Comparison of ENCODE assay signal across 9 mouse cellular contexts in the genomic region with DNA sequence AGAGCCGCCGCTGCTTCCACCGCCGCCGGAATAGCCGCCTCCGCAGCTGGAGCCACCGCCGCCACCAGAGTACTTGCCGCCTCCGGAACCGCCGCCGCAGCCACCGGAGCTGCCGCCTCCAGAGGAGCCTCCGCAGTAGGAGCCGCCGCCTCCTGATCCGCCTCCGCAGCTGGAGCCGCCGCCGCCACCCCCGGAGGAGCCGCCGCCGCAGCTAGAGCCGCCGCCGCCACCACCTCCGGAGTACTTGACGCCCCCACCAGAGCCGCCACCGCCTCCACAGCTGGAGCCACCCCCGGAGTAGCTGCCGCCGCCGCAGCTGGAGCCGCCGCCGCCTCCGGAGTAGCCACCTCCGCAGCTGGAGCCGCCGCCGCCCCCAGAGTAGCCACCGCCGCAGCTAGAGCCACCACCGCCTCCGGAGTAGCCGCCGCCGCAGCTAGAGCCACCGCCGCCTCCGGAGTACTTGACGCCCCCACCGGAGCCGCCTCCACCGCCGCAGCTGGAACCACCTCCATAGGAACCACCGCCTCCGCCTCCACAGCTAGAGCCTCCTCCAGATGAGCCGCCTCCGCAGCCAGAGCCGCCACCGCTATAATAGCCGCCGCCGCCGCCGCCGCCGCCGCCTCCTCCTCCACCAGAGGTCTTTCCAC. TPM values are rescaled to one million over a fixed set of nuclear protein-coding genes. Genes with fewer than 3 reads are reported as not detected.
DNase-seq lines count a peak whose midpoint lies in the region; ATAC-seq and TF ChIP-seq lines count a peak whose summit lies in the region.
"Had no signal": no experiment of that assay in that cellular context is flagged by ENCODE, and none has a peak within 500 bp of the region (broad histone marks: within the 10 kb centered on the region; RNA-seq: fewer than 3 reads in every experiment).

No protein-coding gene starts in this region.

- peak overlapping the region; percentile 64 for H3K9ac ChIP-seq in embryonic facial prominence, embryonic 11.5 days (replicated peaks; ENCODE audit: low read length)
- peak overlapping the region; percentile 64 for H3K9ac ChIP-seq in kidney, embryonic 16.5 days (replicated peaks; ENCODE audit: low read length)
- peak overlapping the region; percentile 49 for H3K9ac ChIP-seq in liver, embryonic 12.5 days
- H3K9ac ChIP-seq in stomach, postnatal 0 days (ENCODE audit: low read length) = peak overlapping the region; percentile 61

- H3K36me3 ChIP-seq in embryonic facial prominence, embryonic 11.5 days (replicated peaks; ENCODE audit: control insufficient read depth, insufficient read depth, low read depth, low read length) = no peaks in the 10 kb centered on the region
- H3K36me3 ChIP-seq in kidney, embryonic 16.5 days (ENCODE audit: insufficient read depth, low read length) = no peaks in the 10 kb centered on the region
- no peaks in the 10 kb centered on the region for H3K36me3 ChIP-seq in liver, embryonic 12.5 days
- no peaks in the 10 kb centered on the region for H3K36me3 ChIP-seq in stomach, postnatal 0 days (ENCODE audit: control insufficient read depth, insufficient read depth, low read length)
- H3K36me3 ChIP-seq: G1E had no signal

- peaks cover 12% of the 10 kb centered on the region for H3K27me3 ChIP-seq in embryonic facial prominence, embryonic 11.5 days (ENCODE audit: control insufficient read depth, insufficient read depth, low read length)
- H3K27me3 ChIP-seq in kidney, embryonic 16.5 days (ENCODE audit: insufficient read depth, low read length) = peaks cover 24% of the 10 kb centered on the region
- peaks cover 62% of the 10 kb centered on the region for H3K27me3 ChIP-seq in liver, embryonic 12.5 days (replicated peaks)
- no peaks in the 10 kb centered on the region for H3K27me3 ChIP-seq in stomach, postnatal 0 days (ENCODE audit: control insufficient read depth, insufficient read depth, low read length)

- H3K4me3 ChIP-seq in embryonic facial prominence, embryonic 11.5 days (ENCODE audit: low read depth, low read length) = peak overlapping the region; percentile 69
- peak overlapping the region; percentile 73 for H3K4me3 ChIP-seq in kidney, embryonic 16.5 days (ENCODE audit: low read length)
- peak overlapping the region; percentile 63 for H3K4me3 ChIP-seq in liver, embryonic 12.5 days
- H3K4me3 ChIP-seq in stomach, postnatal 0 days (ENCODE audit: low read depth, low read length) = peak overlapping the region; percentile 71

- TF ChIP-seq EP300 in stomach, postnatal 0 days (optimal IDR thresholded peaks at IDR 0.05) = no peak

- WGBS in embryonic facial prominence, embryonic 11.5 days = 1% methylated on average over 52 of the region's 76 CpGs
- WGBS in kidney, embryonic 16.5 days = under 1% methylated on average over 60 of the region's 76 CpGs
- under 1% methylated on average over 57 of the region's 76 CpGs for WGBS in liver, embryonic 12.5 days (ENCODE audit: insufficient replicate concordance)
- WGBS in stomach, postnatal 0 days = 1% methylated on average over 56 of the region's 76 CpGs

- H3K9me3 ChIP-seq in embryonic facial prominence, embryonic 11.5 days (replicated peaks; ENCODE audit: control insufficient read depth, low read length) = no peaks in the 10 kb centered on the region
- no peaks in the 10 kb centered on the region for H3K9me3 ChIP-seq in kidney, embryonic 16.5 days (ENCODE audit: low read length)
- no peaks in the 10 kb centered on the region for H3K9me3 ChIP-seq in liver, embryonic 12.5 days (replicated peaks)
- H3K9me3 ChIP-seq in stomach, postnatal 0 days (ENCODE audit: control insufficient read depth, low read length) = no peaks in the 10 kb centered on the region

- no peak overlapping the region for H3K27ac ChIP-seq in embryonic facial prominence, embryonic 11.5 days (replicated peaks; ENCODE audit: low read depth, low read length)
- peak overlapping the region; percentile 29; the same call in 1 of the 2 replicates for H3K27ac ChIP-seq in kidney, embryonic 16.5 days (ENCODE audit: low read length)
- no peak overlapping the region for H3K27ac ChIP-seq in liver, embryonic 12.5 days
- 0 out of 2 replicates have a peak overlapping the region, but pooled peaks have one; percentile 61 for H3K27ac ChIP-seq in stomach, postnatal 0 days (replicated peaks)

- DNase-seq in kidney, adult 11 months = peak; percentile 6
- DNase-seq in kidney, adult 9 months = no peak
- peak; percentile 65 for DNase-seq in embryonic facial prominence, embryonic 11.5 days (ENCODE audit: low spot score)
- DNase-seq in heart, adult 8-10 months (ENCODE audit: low spot score) = peak; percentile 6
- peak; percentile 54 for DNase-seq in stomach, postnatal 0 days (ENCODE audit: low spot score)

- ATAC-seq in embryonic facial prominence, embryonic 11.5 days (replicated peaks; ENCODE audit: insufficient number of reproducible peaks, low FRiP score, low TSS enrichment, low read depth) = peak; percentile 74
- peak; percentile 83 for ATAC-seq in kidney, embryonic 16.5 days (ENCODE audit: low FRiP score, low TSS enrichment)
- peak; percentile 57 for ATAC-seq in liver, embryonic 12.5 days
- 0 out of 2 replicates have a peak, but pooled peaks have one; percentile 17 for ATAC-seq in monocyte, adult 5-6 weeks (replicated peaks; ENCODE audit: insufficient number of reproducible peaks, low FRiP score, low TSS enrichment, poor library complexity, severe bottlenecking)
- peak; percentile 49 for ATAC-seq in stomach, postnatal 0 days (ENCODE audit: low FRiP score, low TSS enrichment)

- no peaks in the 10 kb centered on the region for H3K4me1 ChIP-seq in embryonic facial prominence, embryonic 11.5 days (ENCODE audit: control insufficient read depth, insufficient read depth, low read length)
- no peaks in the 10 kb centered on the region; the same call in 1 of the 2 replicates for H3K4me1 ChIP-seq in kidney, embryonic 16.5 days (ENCODE audit: insufficient read depth, low read length)
- peaks cover 13% of the 10 kb centered on the region; the same call in 1 of the 2 replicates for H3K4me1 ChIP-seq in liver, embryonic 12.5 days
- no peaks in the 10 kb centered on the region; the same call in 1 of the 2 replicates for H3K4me1 ChIP-seq in stomach, postnatal 0 days (replicated peaks; ENCODE audit: control insufficient read depth, insufficient read depth)

- H3K4me2 ChIP-seq in embryonic facial prominence, embryonic 11.5 days (ENCODE audit: low read depth, low read length) = peak overlapping the region; percentile 96
- peak overlapping the region; percentile 96 for H3K4me2 ChIP-seq in kidney, embryonic 16.5 days (replicated peaks; ENCODE audit: low read depth, low read length)
- H3K4me2 ChIP-seq in liver, embryonic 12.5 days = peak overlapping the region; percentile 82
- peak overlapping the region; percentile 99 for H3K4me2 ChIP-seq in stomach, postnatal 0 days (replicated peaks; ENCODE audit: low read depth)

- no peak for TF ChIP-seq CTCF in stomach, postnatal 0 days (IDR thresholded peaks at IDR 0.05; ENCODE audit: low read depth)

RNA-seq across cellular contexts. Expression of a gene that starts 1.5 kb away (rescaled TPM):
- 0.31 and 0.69 TPM in 2 replicates for polyA plus RNA-seq in embryonic facial prominence, embryonic 11.5 days (2014; fragmentation: Nextera tagmentation; extraction: Ambion mirVana)
- not detected for total RNA-seq in heart, adult 8-10 months (2022)
- 0.63 and 0.69 TPM in 2 replicates for polyA plus RNA-seq in kidney, embryonic 16.5 days (2015; fragmentation: Nextera tagmentation; extraction: Ambion mirVana)
- 1.1 and 1.2 TPM in 2 replicates for polyA plus RNA-seq in liver, embryonic 12.5 days (2016; fragmentation: Nextera tagmentation; extraction: Ambion mirVana)
- not detected in 3 replicates for total RNA-seq in monocyte, adult 5-6 weeks (2017)
- polyA plus RNA-seq in stomach, postnatal 0 days (2015; fragmentation: Nextera tagmentation; extraction: Ambion mirVana) = 1,111 and 1,600 TPM in 2 replicates
- total RNA-seq: G1E had no signal
- polyA plus RNA-seq: G1E had no signal

RNA-seq across cellular contexts. Expression of a gene that starts 42.3 kb away (rescaled TPM):
- not detected in 2 replicates for polyA plus RNA-seq in embryonic facial prominence, embryonic 11.5 days (2014; fragmentation: Nextera tagmentation; extraction: Ambion mirVana)
- not detected for total RNA-seq in heart, adult 8-10 months (2022)
- not detected in 2 replicates for polyA plus RNA-seq in kidney, embryonic 16.5 days (2015; fragmentation: Nextera tagmentation; extraction: Ambion mirVana)
- not detected in 2 replicates for polyA plus RNA-seq in liver, embryonic 12.5 days (2016; fragmentation: Nextera tagmentation; extraction: Ambion mirVana)
- not detected in 3 replicates for total RNA-seq in monocyte, adult 5-6 weeks (2017)
- 2.3 and 2.9 TPM in 2 replicates for polyA plus RNA-seq in stomach, postnatal 0 days (2015; fragmentation: Nextera tagmentation; extraction: Ambion mirVana)
- polyA plus RNA-seq: G1E had no signal

Comparison
In these comparisons a context has a peak if more than half of its experiments do, and no peak if none do; other contexts are left out.
1. ATAC-seq: peak in every context shown above with its lines; median percentile 83 in kidney, embryonic 16.5 days; 74 in embryonic facial prominence, embryonic 11.5 days; 57 in liver, embryonic 12.5 days; 49 in stomach, postnatal 0 days; 17 in monocyte, adult 5-6 weeks.
2. H3K27ac ChIP-seq: peak in kidney, embryonic 16.5 days (single experiment) and stomach, postnatal 0 days (single experiment); none in embryonic facial prominence, embryonic 11.5 days (single experiment) and liver, embryonic 12.5 days (single experiment).
3. RNA of a gene that starts 1.5 kb away (polyA plus RNA-seq): 1,111 to 1,600 TPM in stomach, postnatal 0 days; 1.1 to 1.2 TPM in liver, embryonic 12.5 days, 0.31 to 0.69 TPM in embryonic facial prominence, embryonic 11.5 days and 0.63 to 0.69 TPM in kidney, embryonic 16.5 days; every median in the first group is over 100 times any median in the second.
4. Peak in every context shown above with its lines, with median percentiles within 50 percentile points of each other: H3K4me2 ChIP-seq, H3K4me3 ChIP-seq and H3K9ac ChIP-seq.